Mouse (Mus musculus): ENCODE measurements around the gene Gjd2. TPM values are rescaled to one million over a fixed set of nuclear protein-coding genes. Genes with fewer than 3 reads are reported as not detected.

Gjd2 gene
- polyA plus RNA-seq, 1 experiment = not detected

DNA sequence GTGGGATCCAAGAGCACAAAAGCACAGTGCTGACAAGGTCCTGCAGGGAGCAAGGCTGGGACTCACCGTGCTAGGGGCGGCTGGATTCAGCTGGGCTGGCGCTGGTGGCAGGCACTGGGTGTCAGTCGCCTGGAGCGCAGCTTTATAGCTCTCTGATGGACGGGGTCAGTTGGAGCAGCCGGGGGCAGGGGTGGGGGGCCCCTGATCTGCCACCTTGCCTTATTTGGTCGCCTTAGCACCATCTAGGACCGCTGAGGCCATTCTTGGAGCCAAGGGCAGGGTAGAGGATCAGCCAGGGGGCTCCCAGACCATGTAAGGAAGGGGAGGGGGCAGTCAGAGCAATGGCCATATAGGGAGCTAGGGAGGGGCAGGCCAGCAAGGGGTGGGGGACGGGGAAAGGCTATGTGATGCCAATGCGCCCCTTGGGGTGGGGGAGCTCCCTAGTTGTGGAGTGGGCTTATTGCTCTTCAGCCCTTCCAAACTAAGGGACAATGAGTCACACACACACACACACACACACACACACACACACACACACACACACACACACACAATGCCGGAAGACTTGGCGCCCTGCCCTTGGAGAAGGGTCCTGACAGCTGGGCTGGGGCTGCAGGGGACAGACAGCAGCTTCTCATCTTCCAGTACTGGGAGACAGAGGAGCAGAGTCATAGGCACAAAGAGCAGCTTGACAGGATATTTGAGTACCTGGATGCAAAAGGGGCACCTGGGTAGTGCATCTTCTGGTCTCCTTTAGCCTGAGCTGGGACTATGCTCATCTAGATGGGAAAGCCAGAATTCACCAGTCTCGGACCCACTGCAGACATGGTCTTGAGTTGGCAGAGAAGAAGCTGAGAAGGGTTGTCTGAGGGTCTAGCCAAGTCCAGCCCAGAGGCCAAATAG, 39.5 kb upstream of the Gjd2 start, which contains the start of gene Actc1:
Gene Actc1, minus strand, starts transcription at position 853 of the 903 bp plus-strand sequence.
- Histone ChIP-seq H3K27me3 (ENCODE audit: control insufficient read depth, insufficient read depth, low read length, poor library complexity, severe bottlenecking) (no peaks in the 10 kb centered on the region), H3K4me3 (ENCODE audit: low read depth, low read length) (no peak within 1 kb of the TSS), H3K9ac (ENCODE audit: low read depth, poor library complexity, severe bottlenecking) (no peak within 1 kb of the TSS), H3K36me3 (ENCODE audit: control insufficient read depth, insufficient read depth, low read length, poor library complexity, severe bottlenecking) (no peaks in the 10 kb centered on the region), H3K9me3 (replicated peaks; ENCODE audit: control insufficient read depth, insufficient read depth, low read length, poor library complexity, severe bottlenecking) (no peaks in the 10 kb centered on the region), H3K4me1 (ENCODE audit: control insufficient read depth, insufficient read depth, low read length) (no peaks in the 10 kb centered on the region), H3K27ac (ENCODE audit: insufficient read depth, low read length) (no peak within 1 kb of the TSS)
- no peak for TF ChIP-seq CTCF (IDR thresholded peaks at IDR 0.05; ENCODE audit: low read depth, low read length)
- TF ChIP-seq POLR2A (IDR thresholded peaks at IDR 0.05; ENCODE audit: insufficient read depth, low read length) = no peak
- no peak for TF ChIP-seq EP300 (IDR thresholded peaks at IDR 0.05; ENCODE audit: insufficient read depth, low read depth, low read length)

DNA sequence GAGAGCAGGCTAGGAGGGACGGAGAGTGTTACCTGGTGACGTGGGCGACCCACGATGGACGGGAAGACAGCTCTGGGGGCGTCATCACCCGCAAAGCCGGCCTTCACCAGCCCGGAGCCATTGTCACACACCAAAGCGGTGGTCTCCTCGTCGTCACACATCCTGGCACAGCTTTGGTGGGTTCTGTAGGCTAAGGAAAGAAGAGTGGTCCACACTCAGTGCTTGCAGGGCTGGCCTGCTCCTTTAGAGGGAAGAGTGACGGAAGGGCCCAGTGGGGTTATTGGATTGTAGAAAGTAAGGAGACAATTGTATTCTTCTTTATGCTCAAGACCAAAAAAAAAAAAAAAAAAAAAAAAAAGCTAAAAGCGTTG, 38.4 kb upstream of the Gjd2 start:
- no peak overlapping the region for H3K4me3 ChIP-seq (ENCODE audit: low read depth, low read length)

DNA sequence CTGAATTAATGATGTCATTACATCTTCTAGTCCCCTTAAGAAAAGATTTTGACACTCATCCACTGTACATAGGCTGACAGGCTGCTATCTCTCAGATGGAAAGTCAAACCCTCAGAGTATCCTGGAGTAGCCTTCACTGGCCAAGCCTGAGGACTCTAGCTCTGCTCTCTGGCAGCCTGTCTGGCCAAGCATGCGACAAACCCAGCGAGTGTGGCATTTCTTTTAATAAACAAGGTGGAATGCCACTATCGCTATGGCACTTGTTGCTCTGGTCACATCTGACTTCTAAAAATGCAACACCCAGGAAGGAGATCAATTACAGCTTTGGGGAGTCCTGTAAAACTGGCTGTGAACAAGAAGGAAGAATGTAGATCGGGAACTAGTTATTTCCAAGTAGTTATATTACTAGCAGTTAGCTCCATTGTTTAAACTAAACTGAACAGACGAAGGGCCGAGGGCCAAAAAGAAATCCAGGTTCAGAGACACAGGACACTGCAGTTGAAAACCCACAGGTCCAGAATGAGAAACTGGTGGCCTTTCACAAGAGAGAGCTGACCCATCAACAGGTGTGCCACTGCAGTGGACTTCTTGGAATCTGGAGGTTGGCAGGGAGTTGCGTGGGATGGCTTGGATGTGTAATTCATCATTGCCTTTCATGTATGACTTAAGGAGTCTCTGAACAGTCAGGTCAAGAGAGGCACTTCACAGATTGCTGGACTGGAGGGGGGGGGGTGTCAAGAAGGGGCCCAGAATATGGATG, 37.9 kb upstream of the Gjd2 start:
- no peak overlapping the region for H3K9ac ChIP-seq (ENCODE audit: low read depth, poor library complexity, severe bottlenecking)
- no peaks in the 10 kb centered on the region for H3K9me3 ChIP-seq (replicated peaks; ENCODE audit: control insufficient read depth, insufficient read depth, low read length, poor library complexity, severe bottlenecking)
- no peaks in the 10 kb centered on the region for H3K27me3 ChIP-seq (ENCODE audit: control insufficient read depth, insufficient read depth, low read length, poor library complexity, severe bottlenecking)
- H3K27ac ChIP-seq (ENCODE audit: insufficient read depth, low read length) = no peak overlapping the region
- H3K4me1 ChIP-seq (ENCODE audit: control insufficient read depth, insufficient read depth, low read length) = no peaks in the 10 kb centered on the region
- no peaks in the 10 kb centered on the region for H3K36me3 ChIP-seq (ENCODE audit: control insufficient read depth, insufficient read depth, low read length, poor library complexity, severe bottlenecking)
- no peak for TF ChIP-seq POLR2A (IDR thresholded peaks at IDR 0.05; ENCODE audit: insufficient read depth, low read length)
- H3K4me3 ChIP-seq (ENCODE audit: low read depth, low read length) = no peak overlapping the region

More for the DNA sequence above, 38.4 kb upstream of the Gjd2 start:
- Histone ChIP-seq H3K27ac (ENCODE audit: insufficient read depth, low read length) (no peak overlapping the region), H3K36me3 (ENCODE audit: control insufficient read depth, insufficient read depth, low read length, poor library complexity, severe bottlenecking) (no peaks in the 10 kb centered on the region), H3K9me3 (replicated peaks; ENCODE audit: control insufficient read depth, insufficient read depth, low read length, poor library complexity, severe bottlenecking) (no peaks in the 10 kb centered on the region), H3K9ac (ENCODE audit: low read depth, poor library complexity, severe bottlenecking) (no peak overlapping the region), H3K4me1 (ENCODE audit: control insufficient read depth, insufficient read depth, low read length) (no peaks in the 10 kb centered on the region), H3K27me3 (ENCODE audit: control insufficient read depth, insufficient read depth, low read length, poor library complexity, severe bottlenecking) (no peaks in the 10 kb centered on the region)
- TF ChIP-seq CTCF (IDR thresholded peaks at IDR 0.05; ENCODE audit: low read depth, low read length) (no peak), POLR2A (IDR thresholded peaks at IDR 0.05; ENCODE audit: insufficient read depth, low read length) (no peak), EP300 (IDR thresholded peaks at IDR 0.05; ENCODE audit: insufficient read depth, low read depth, low read length) (no peak)

DNA sequence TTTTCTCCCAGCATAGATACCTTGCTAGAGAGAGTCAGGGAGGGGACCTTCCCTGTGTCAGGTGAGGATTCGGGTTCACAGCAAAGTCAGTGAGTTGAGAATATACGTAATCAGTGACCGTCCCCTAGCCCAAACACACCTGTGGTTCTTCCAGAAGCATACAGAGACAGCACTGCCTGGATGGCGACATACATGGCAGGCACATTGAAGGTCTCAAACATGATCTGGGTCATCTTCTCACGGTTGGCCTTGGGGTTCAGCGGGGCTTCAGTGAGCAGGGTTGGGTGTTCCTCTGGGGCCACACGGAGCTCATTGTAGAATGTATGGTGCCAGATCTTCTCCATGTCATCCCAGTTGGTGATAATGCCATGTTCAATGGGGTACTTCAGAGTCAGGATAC, 36.7 kb upstream of the Gjd2 start:
- H3K9me3 ChIP-seq (replicated peaks; ENCODE audit: control insufficient read depth, insufficient read depth, low read length, poor library complexity, severe bottlenecking) = no peaks in the 10 kb centered on the region
- no peak overlapping the region for H3K9ac ChIP-seq (ENCODE audit: low read depth, poor library complexity, severe bottlenecking)
- H3K4me1 ChIP-seq (ENCODE audit: control insufficient read depth, insufficient read depth, low read length) = no peaks in the 10 kb centered on the region
- no peak overlapping the region for H3K27ac ChIP-seq (ENCODE audit: insufficient read depth, low read length)
- H3K36me3 ChIP-seq (ENCODE audit: control insufficient read depth, insufficient read depth, low read length, poor library complexity, severe bottlenecking) = no peaks in the 10 kb centered on the region
- H3K27me3 ChIP-seq (ENCODE audit: control insufficient read depth, insufficient read depth, low read length, poor library complexity, severe bottlenecking) = no peaks in the 10 kb centered on the region
- TF ChIP-seq CTCF (IDR thresholded peaks at IDR 0.05; ENCODE audit: low read depth, low read length) = no peak
- no peak for TF ChIP-seq EP300 (IDR thresholded peaks at IDR 0.05; ENCODE audit: insufficient read depth, low read depth, low read length)
- no peak for TF ChIP-seq POLR2A (IDR thresholded peaks at IDR 0.05; ENCODE audit: insufficient read depth, low read length)
- no peak overlapping the region for H3K4me3 ChIP-seq (ENCODE audit: low read depth, low read length)

DNA sequence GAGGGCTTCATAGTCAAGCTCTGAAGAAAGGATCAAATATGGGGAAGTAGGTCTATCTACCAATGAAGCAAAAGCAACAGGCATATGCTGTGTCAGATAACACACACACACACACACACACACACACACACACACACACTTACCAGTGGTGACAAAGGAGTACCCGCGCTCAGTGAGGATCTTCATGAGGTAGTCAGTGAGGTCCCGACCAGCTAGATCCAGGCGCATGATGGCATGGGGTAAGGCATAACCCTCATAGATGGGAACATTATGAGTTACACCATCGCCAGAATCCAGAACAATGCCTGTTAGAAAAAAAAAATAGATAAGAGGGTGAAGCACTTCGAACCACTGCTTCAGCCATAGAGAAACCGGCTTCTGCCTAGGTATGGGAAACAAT, 36.0 kb upstream of the Gjd2 start:
- no peak overlapping the region for H3K4me3 ChIP-seq (ENCODE audit: low read depth, low read length)
- no peaks in the 10 kb centered on the region for H3K4me1 ChIP-seq (ENCODE audit: control insufficient read depth, insufficient read depth, low read length)
- no peaks in the 10 kb centered on the region for H3K27me3 ChIP-seq (ENCODE audit: control insufficient read depth, insufficient read depth, low read length, poor library complexity, severe bottlenecking)
- no peak overlapping the region for H3K9ac ChIP-seq (ENCODE audit: low read depth, poor library complexity, severe bottlenecking)
- no peak for TF ChIP-seq POLR2A (IDR thresholded peaks at IDR 0.05; ENCODE audit: insufficient read depth, low read length)
- no peak for TF ChIP-seq EP300 (IDR thresholded peaks at IDR 0.05; ENCODE audit: insufficient read depth, low read depth, low read length)
- TF ChIP-seq CTCF (IDR thresholded peaks at IDR 0.05; ENCODE audit: low read depth, low read length) = no peak
- no peaks in the 10 kb centered on the region for H3K36me3 ChIP-seq (ENCODE audit: control insufficient read depth, insufficient read depth, low read length, poor library complexity, severe bottlenecking)
- no peaks in the 10 kb centered on the region for H3K9me3 ChIP-seq (replicated peaks; ENCODE audit: control insufficient read depth, insufficient read depth, low read length, poor library complexity, severe bottlenecking)
- no peak overlapping the region for H3K27ac ChIP-seq (ENCODE audit: insufficient read depth, low read length)
